Mouse (Mus musculus): ENCODE results near the gene Hapln4. TPM values are rescaled to one million over a fixed set of nuclear protein-coding genes. Genes with fewer than 3 reads are reported as not detected.

Hapln4 gene
- polyA plus RNA-seq, 1 experiment from 2014 or later = 0.20 TPM

GRCm38 (mm10) chr8:70131166-70131883, 48.1 kb downstream of the Hapln4 start, which contains the start of gene Nr2c2ap:
TSS of gene Nr2c2ap (plus strand) at chr8:70131333.
- Histone ChIP-seq H3K4me3 (peak within 1 kb of the TSS; percentile 68), H3K27me3 (ENCODE audit: insufficient read depth, poor library complexity, severe bottlenecking) (no peaks in the 10 kb centered on the region), H3K36me3 (peaks cover 41% of the 10 kb centered on the region), H3K9me3 (no peaks in the 10 kb centered on the region), H3K4me1 (replicated peaks) (peaks cover 18% of the 10 kb centered on the region), H3K27ac (peak within 1 kb of the TSS; percentile 81)
- DNase-seq (ENCODE audit: low spot score) = peak; percentile 84
- WGBS = 2% methylated on average over 37 of the region's 37 CpGs

- Histone ChIP-seq H3K36me3 (peaks cover 51% of the 10 kb centered on the region), H3K27ac (no peak overlapping the region), H3K27me3 (ENCODE audit: insufficient read depth, poor library complexity, severe bottlenecking) (no peaks in the 10 kb centered on the region), H3K4me3 (no peak overlapping the region), H3K9me3 (no peaks in the 10 kb centered on the region), H3K4me1 (replicated peaks) (peaks cover 29% of the 10 kb centered on the region)
- no peak for DNase-seq (ENCODE audit: low spot score)
- WGBS = 89% methylated on average over 5 of the region's 5 CpGs
Measured at GRCm38 (mm10) chr8:70134086-70134485, 50.8 kb downstream of the Hapln4 start.

GRCm38 (mm10) chr8:70134931-70135330, 51.7 kb downstream of the Hapln4 start:
- H3K27me3 ChIP-seq (ENCODE audit: insufficient read depth, poor library complexity, severe bottlenecking) = no peaks in the 10 kb centered on the region
- H3K4me1 ChIP-seq (replicated peaks) = peaks cover 27% of the 10 kb centered on the region
- no peaks in the 10 kb centered on the region for H3K9me3 ChIP-seq
- no peak overlapping the region for H3K27ac ChIP-seq
- 95% methylated on average over 9 of the region's 9 CpGs for WGBS
- peaks cover 51% of the 10 kb centered on the region for H3K36me3 ChIP-seq
- no peak overlapping the region for H3K4me3 ChIP-seq
- DNase-seq (ENCODE audit: low spot score) = no peak

- H3K36me3 ChIP-seq = peaks cover 51% of the 10 kb centered on the region
- WGBS = 81% methylated on average over 4 of the region's 4 CpGs
- H3K4me3 ChIP-seq = no peak overlapping the region
- peaks cover 32% of the 10 kb centered on the region for H3K4me1 ChIP-seq (replicated peaks)
- H3K9me3 ChIP-seq = no peaks in the 10 kb centered on the region
- no peaks in the 10 kb centered on the region for H3K27me3 ChIP-seq (ENCODE audit: insufficient read depth, poor library complexity, severe bottlenecking)
- DNase-seq (ENCODE audit: low spot score) = no peak
- H3K27ac ChIP-seq = no peak overlapping the region
Measured at GRCm38 (mm10) chr8:70136591-70136990, 53.3 kb downstream of the Hapln4 start.

- no peaks in the 10 kb centered on the region for H3K27me3 ChIP-seq (ENCODE audit: insufficient read depth, poor library complexity, severe bottlenecking)
- 84% methylated on average over 4 of the region's 4 CpGs for WGBS
- H3K9me3 ChIP-seq = no peaks in the 10 kb centered on the region
- DNase-seq (ENCODE audit: low spot score) = no peak
- H3K36me3 ChIP-seq = peaks cover 57% of the 10 kb centered on the region
- peak overlapping the region; percentile 79 for H3K4me3 ChIP-seq
- 0 out of 2 replicates have a peak overlapping the region, but pooled peaks have one; percentile 88 for H3K27ac ChIP-seq
- peaks cover 22% of the 10 kb centered on the region for H3K4me1 ChIP-seq (replicated peaks)
Measured at GRCm38 (mm10) chr8:70137890-70138289, 54.6 kb downstream of the Hapln4 start.

GRCm38 (mm10) chr8:70139026-70139857, 56.0 kb downstream of the Hapln4 start, which contains the start of the genes Rfxank, Borcs8 and Mef2b:
TSS of gene Rfxank (minus strand) at chr8:70139154.
TSS of gene Borcs8 (plus strand) at chr8:70139499.
TSS of gene Mef2b (plus strand) at chr8:70139711.
- Histone ChIP-seq H3K36me3 (peaks cover 57% of the 10 kb centered on the region), H3K27me3 (ENCODE audit: insufficient read depth, poor library complexity, severe bottlenecking) (no peaks in the 10 kb centered on the region), H3K4me1 (replicated peaks) (peaks cover 22% of the 10 kb centered on the region), H3K9me3 (no peaks in the 10 kb centered on the region), H3K4me3 (peak within 1 kb of the TSS; percentile 79), H3K27ac (peak within 1 kb of the TSS; percentile 88)
- peak; percentile 99 for DNase-seq (ENCODE audit: low spot score)
- under 1% methylated on average over 46 of the region's 46 CpGs for WGBS

GRCm38 (mm10) chr8:70139981-70140380, 56.7 kb downstream of the Hapln4 start:
- Histone ChIP-seq H3K27me3 (ENCODE audit: insufficient read depth, poor library complexity, severe bottlenecking) (no peaks in the 10 kb centered on the region), H3K27ac (peak overlapping the region; percentile 88)

More at GRCm38 (mm10) chr8:70139981-70140380, 56.7 kb downstream of the Hapln4 start:
- Histone ChIP-seq H3K9me3 (no peaks in the 10 kb centered on the region), H3K4me1 (replicated peaks) (peaks cover 22% of the 10 kb centered on the region), H3K4me3 (peak overlapping the region; percentile 79), H3K36me3 (peaks cover 57% of the 10 kb centered on the region)
- 15% methylated on average over 9 of the region's 9 CpGs for WGBS
- no peak for DNase-seq (ENCODE audit: low spot score)

Other genes starting within 250 kb of the Hapln4 start
- 0.44 and 0.47 TPM in 2 replicates for gene Cilp2, start 195.8 kb upstream of the Hapln4 start, polyA plus RNA-seq (2016; fragmentation: Nextera tagmentation; extraction: Ambion mirVana)
- 4.7 and 4.8 TPM in 2 replicates for gene Tssk6, start 181.3 kb upstream of the Hapln4 start, polyA plus RNA-seq (2016; fragmentation: Nextera tagmentation; extraction: Ambion mirVana)
- 166 and 177 TPM in 2 replicates for gene Ndufa13, start 180.9 kb upstream of the Hapln4 start, polyA plus RNA-seq (2016; fragmentation: Nextera tagmentation; extraction: Ambion mirVana)
- 4.9 and 7.3 TPM in 2 replicates for gene Yjefn3, start 180.7 kb upstream of the Hapln4 start, polyA plus RNA-seq (2016; fragmentation: Nextera tagmentation; extraction: Ambion mirVana)
- gene Gatad2a, start 87.1 kb upstream of the Hapln4 start, polyA plus RNA-seq (2016; fragmentation: Nextera tagmentation; extraction: Ambion mirVana) = 46.9 and 50.3 TPM in 2 replicates
- 62.6 and 66.8 TPM in 2 replicates for gene Mau2, start 40.7 kb upstream of the Hapln4 start, polyA plus RNA-seq (2016; fragmentation: Nextera tagmentation; extraction: Ambion mirVana)
- 51.3 and 54.2 TPM in 2 replicates for gene Sugp1, start 40.6 kb upstream of the Hapln4 start, polyA plus RNA-seq (2016; fragmentation: Nextera tagmentation; extraction: Ambion mirVana)
- 0.56 and 0.88 TPM in 2 replicates for gene Tm6sf2, start 10.5 kb upstream of the Hapln4 start, polyA plus RNA-seq (2016; fragmentation: Nextera tagmentation; extraction: Ambion mirVana)
- gene Ncan, start 37.4 kb downstream of the Hapln4 start, polyA plus RNA-seq (2016; fragmentation: Nextera tagmentation; extraction: Ambion mirVana) = 20.2 and 67.1 TPM in 2 replicates
- 37.0 and 38.0 TPM in 2 replicates for gene Nr2c2ap, start 47.9 kb downstream of the Hapln4 start, polyA plus RNA-seq (2016; fragmentation: Nextera tagmentation; extraction: Ambion mirVana)
- gene Rfxank, start 55.7 kb downstream of the Hapln4 start, polyA plus RNA-seq (2016; fragmentation: Nextera tagmentation; extraction: Ambion mirVana) = 19.5 and 20.6 TPM in 2 replicates
- 46.9 and 48.3 TPM in 2 replicates for gene Borcs8, start 56.0 kb downstream of the Hapln4 start, polyA plus RNA-seq (2016; fragmentation: Nextera tagmentation; extraction: Ambion mirVana)
- gene Mef2b, start 56.3 kb downstream of the Hapln4 start, polyA plus RNA-seq (2016; fragmentation: Nextera tagmentation; extraction: Ambion mirVana) = 0.58 and 0.76 TPM in 2 replicates
- gene Tmem161a, start 88.9 kb downstream of the Hapln4 start, polyA plus RNA-seq (2016; fragmentation: Nextera tagmentation; extraction: Ambion mirVana) = 56.2 and 64.9 TPM in 2 replicates
- gene Slc25a42, start 128.8 kb downstream of the Hapln4 start, polyA plus RNA-seq (2016; fragmentation: Nextera tagmentation; extraction: Ambion mirVana) = 2.6 and 3.5 TPM in 2 replicates
- 56.1 and 58.2 TPM in 2 replicates for gene Sugp2, start 150.8 kb downstream of the Hapln4 start, polyA plus RNA-seq (2016; fragmentation: Nextera tagmentation; extraction: Ambion mirVana)
- gene Armc6, start 151.0 kb downstream of the Hapln4 start, polyA plus RNA-seq (2016; fragmentation: Nextera tagmentation; extraction: Ambion mirVana) = 39.7 and 40.9 TPM in 2 replicates
- gene Homer3, start 199.4 kb downstream of the Hapln4 start, polyA plus RNA-seq (2016; fragmentation: Nextera tagmentation; extraction: Ambion mirVana) = 107 and 108 TPM in 2 replicates
- 54.4 and 54.8 TPM in 2 replicates for gene Ddx49, start 219.0 kb downstream of the Hapln4 start, polyA plus RNA-seq (2016; fragmentation: Nextera tagmentation; extraction: Ambion mirVana)
- 324 and 329 TPM in 2 replicates for gene Cope, start 219.1 kb downstream of the Hapln4 start, polyA plus RNA-seq (2016; fragmentation: Nextera tagmentation; extraction: Ambion mirVana)
- gene Cers1, start 232.3 kb downstream of the Hapln4 start, polyA plus RNA-seq (2016; fragmentation: Nextera tagmentation; extraction: Ambion mirVana) = 3.0 and 7.3 TPM in 2 replicates
- 2.9 and 4.3 TPM in 2 replicates for gene Gdf1, start 246.4 kb downstream of the Hapln4 start, polyA plus RNA-seq (2016; fragmentation: Nextera tagmentation; extraction: Ambion mirVana)